Mouse (Mus musculus): ENCODE measurements around the gene Col4a2.

Gene Col4a2

DNA sequence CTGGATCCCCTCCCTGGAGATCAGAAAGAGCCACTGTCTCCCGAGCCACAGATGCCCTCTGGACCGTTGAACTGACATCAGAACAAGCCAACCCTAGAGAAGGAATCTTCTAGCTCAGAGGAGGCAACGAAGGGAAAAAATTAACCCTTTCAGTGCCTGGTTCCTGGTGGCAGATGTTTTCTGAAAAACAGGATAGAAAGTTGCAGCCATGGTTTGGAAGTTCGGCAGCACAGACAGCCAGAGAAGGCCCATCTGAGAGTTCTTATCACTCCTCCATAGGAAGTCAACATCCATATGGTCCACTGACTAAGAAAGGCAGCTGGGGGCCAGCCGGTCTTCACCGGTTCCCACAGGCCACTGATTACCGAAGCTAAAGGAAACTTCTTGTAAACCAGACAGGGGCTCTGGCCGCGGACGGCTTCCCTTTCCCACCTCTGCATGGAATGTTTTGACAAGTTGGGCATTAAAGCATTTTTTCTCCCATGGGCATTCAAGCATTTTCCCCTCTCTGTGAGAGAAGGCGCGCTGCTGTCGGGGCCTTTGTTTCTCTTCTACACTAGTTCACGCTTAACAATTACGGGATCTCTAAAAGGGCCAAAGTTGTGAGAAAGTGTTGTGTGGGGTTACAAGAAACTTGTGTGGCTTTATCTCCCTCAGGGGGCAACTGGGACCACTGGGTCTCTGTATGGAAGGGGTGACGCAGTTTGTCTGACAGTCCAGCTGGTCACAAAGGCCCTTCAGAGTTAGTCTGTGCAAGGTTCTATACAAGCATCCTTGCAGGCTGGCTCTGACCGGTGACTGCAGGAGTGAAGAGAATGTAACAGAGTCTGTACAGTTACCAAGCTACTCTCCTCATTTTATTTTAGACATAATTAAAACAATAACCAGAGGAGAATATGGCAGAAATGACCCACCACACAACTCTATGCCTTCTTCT lies 49.9 kb downstream of the Col4a2 start:
- DNase-seq: no peak

DNA sequence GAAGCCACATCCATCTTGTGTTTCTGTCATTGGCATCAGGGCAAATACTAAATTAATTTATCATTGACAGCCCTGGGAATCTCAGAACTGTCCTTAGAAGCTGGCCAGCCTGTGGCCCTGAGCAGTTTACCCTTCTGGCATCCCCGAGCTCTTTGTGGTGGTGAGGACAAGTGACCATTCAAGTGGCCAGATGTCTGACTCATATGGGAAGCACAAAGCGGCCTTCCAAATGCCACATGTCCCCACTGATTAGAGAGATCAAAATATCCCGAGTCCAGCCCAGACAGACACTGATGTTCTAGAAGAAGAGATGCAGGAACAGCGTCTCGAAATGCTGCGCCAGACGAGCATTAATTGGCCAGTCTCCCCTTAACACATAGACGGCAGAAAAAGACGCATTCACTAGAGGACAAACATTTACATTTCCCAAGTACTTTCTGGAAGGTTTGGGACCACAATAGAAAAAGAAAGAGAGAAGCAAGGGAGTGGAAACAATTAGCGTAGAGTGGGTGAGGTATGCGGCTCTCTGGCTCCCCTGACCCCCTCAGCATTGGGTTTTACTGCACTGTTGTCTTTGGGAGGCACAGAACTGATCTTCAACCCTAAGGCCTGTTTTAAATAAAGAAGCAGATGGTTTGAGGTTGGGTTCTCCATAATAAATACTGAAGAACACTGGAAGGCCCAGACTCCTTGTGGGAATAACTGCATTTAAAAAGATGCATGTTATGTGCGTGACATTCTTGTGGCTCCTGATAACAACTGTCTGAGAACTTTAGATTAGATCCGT lies 50.9 kb downstream of the Col4a2 start:
- DNase-seq: no peak

DNA sequence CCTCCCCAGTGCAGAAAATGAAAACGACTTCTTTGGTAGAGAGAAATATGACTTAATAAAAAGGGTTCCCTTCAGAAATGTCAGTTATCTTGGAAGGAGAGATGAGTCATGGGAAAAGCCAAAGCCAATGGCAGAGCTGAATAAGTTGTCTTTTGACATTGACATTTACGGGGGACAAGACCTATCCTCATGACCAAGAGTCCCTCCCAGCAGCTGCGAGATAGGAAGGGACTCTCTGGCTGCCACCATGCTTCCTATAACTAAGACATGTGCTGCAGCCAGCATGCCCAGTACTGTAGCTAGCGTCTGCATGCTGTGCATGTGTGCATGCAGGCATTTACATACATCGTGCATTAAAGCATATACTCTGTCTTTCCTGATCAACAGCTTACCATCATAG lies 53.6 kb downstream of the Col4a2 start:
- no peak for DNase-seq

- DNase-seq: no peak
Observed at GRCm38 (mm10) chr8:11366741-11367140, 54.1 kb downstream of the Col4a2 start.

DNA sequence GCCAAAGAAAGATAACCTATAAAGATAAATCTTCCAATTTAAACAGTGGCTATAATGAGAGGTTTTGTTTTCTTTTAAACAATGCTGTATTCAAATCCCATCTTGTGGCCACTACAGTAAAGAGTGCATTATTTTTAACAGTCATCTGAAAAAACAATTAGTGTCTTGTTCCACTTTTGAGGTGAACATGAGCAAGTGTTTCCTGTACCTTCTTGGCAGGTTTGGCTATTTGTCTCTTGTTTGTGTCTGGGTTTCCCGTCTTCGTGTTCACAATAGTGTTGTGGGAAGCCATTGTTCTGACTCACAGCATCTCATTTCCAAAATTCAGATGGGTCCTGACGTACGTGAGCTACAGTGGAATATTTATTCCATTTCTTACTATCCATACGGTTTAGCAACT lies 55.1 kb downstream of the Col4a2 start:
- DNase-seq: no peak

- DNase-seq: peak; percentile 75
Observed at GRCm38 (mm10) chr8:11369526-11370203, 57.1 kb downstream of the Col4a2 start.

DNA sequence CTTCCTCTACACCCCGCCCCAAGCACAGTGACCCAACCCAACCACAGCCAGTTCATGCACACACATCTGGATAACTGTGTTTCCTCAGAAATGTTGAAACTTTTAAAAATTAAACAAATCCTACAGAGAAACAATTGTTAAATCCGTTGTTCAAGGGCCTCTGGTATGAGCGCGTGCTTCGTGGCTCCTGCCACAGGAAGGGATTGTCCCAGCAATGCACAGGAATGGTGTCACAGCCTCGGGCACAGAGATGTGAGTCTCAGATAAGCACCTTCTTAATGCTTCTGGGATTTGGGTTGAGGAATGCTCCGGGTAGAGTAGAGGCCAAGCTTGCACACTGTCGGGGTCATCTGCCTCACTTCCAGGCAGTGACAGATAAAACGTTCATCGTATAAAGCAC lies 58.7 kb downstream of the Col4a2 start:
- DNase-seq: no peak

GRCm38 (mm10) chr8:11372080-11372479 lies 59.5 kb downstream of the Col4a2 start:
- DNase-seq: no peak

DNA sequence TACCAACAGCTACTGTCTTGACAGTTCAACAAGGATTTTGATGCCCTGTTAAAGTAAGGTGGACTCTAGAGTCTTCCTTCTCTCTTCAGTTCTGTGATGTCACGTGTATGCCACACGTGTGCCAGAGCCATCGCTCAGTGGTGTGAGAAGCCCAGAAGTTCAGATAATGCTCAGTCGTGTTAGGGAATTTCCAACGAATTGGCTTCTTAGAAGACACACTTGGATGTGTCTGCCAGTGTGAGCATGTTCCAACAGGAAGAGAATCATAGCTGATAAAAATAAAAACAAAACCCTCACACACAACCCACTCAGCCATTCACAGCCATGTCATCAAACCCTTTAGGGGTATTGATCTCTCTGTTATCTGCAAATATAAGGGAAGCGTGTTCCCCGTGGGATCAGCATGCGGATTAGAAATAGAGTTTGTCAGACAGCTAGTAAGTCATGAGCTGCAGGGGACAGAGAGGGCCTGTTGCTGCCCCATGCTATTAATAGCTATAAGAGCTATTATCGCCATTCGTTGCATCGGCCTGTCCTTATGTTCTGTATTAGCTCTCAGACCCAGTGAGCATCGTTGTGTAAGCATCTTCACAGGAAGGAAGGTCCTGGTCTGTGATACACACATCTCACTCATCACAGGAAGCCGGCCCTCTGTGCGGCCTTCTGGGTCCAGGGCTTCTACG lies 61.2 kb downstream of the Col4a2 start:
- DNase-seq: no peak

DNA sequence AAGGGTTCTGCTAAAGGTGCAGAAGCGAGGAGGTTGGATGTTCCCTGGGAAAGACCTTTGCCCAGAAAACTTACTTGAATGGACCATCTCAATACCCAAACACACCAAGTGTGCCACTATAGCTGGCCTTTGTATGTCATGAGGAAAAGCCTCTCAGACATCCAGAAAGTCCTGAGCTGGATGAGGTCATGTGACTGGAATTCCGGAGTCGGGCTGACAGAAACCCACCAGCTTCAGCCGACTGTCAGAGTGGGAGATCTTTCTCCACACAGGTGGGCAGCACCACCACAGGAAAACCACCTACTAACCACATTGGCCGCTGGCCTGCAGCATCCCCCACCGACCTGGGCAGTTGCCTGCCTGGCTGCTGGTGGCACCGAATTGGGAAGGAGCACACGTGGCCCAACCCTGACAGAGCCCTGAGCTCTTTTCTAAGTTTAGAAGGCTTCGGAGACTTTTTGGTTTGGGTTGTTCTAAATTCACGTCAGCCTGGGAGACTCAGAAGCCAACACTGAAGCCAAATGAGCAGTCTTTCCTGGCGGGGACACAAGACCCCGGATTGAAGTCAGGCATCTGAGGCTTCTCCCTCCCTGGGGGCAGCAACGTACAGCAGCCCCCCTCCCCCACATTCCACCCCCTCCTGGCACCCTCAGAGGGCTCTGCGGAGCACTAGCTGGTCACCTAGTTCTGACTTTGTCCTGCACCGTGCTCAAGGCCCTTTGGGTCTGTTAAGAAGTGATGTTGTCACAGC lies 61.9 kb downstream of the Col4a2 start:
- no peak for DNase-seq

GRCm38 (mm10) chr8:11375749-11376438 lies 63.3 kb downstream of the Col4a2 start:
- no peak for DNase-seq

- DNase-seq: no peak
Observed at GRCm38 (mm10) chr8:11377391-11378210, 65.0 kb downstream of the Col4a2 start.

GRCm38 (mm10) chr8:11379590-11379989 lies 67.0 kb downstream of the Col4a2 start:
- DNase-seq: no peak

- no peak for DNase-seq
Observed at GRCm38 (mm10) chr8:11381544-11381943, 68.9 kb downstream of the Col4a2 start.

DNA sequence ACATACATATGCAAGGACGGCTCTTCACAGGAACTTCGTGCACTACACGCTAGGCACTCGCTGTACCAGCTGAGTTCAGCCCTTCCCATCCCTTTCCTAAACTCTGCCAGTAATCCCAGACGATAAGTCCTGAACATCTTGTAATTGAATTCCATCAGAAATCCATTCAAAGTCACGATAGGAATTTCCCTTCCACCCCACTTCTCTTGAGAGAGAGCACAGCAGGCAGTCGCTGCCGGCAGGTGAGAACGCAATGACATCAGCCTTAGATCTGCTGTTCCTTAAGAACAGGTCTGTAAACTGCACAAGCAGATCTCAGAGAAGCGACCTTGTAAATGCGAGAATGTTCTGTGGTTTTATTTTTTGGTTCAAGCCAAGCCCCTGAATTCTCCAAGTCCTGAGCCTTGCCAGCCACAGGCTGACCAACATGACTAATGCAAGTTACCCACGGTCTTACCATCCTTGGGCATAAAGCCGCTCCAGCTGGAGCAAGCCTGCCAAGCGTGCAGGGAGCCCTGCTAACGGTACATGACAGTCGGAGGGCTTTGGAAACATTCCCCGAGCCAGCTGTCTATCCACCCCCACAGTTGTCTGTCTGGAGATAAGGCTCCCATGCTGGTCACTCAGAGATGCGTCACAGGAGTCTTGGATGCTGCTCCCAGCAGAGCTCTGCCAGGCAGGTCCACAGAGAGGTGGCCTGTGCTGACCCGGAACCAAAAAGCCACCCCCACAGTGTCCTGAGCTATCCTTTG lies 69.6 kb downstream of the Col4a2 start:
- DNase-seq: peak; percentile 61

DNA sequence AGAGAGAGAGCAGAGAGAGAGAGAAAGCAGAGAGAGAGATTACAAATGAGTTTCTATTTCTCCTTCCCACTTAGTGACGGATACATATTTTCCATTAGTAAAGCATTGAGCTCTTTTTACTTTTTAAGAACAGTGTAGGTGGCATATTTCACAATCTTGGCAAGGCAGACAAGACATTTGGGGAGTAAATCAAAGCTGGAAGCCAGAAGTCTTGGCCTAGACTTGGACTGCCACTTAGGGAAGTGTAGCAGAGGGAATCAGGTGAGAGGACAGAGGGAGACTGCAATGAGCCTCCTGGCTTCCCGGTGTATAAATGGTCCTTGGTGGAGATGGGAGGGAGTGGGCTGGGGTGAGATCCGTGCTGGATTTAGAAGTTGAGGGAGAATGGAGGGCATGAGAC lies 70.3 kb downstream of the Col4a2 start:
- DNase-seq: no peak

DNA sequence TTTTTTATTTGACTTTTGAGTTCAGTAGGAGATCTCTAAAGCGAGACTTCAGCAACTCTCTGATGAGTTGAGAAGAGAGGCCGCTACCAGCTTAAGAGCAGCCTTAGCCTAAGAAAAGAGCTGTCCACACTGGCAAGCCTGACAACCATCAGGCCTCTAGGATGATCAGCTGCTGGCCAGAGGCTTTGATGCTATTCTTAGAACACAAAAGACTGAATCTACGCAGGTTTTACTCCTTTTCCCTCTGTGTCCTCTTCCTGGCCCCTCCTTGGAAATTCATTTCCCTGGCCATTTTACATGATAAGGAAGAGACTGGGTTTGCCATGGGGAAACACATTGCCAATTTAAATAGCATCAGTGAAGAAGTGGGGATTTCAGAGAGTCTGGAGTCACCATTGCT lies 70.8 kb downstream of the Col4a2 start:
- DNase-seq: no peak

- DNase-seq: no peak
Observed at GRCm38 (mm10) chr8:11384841-11385240, 72.2 kb downstream of the Col4a2 start.

DNA sequence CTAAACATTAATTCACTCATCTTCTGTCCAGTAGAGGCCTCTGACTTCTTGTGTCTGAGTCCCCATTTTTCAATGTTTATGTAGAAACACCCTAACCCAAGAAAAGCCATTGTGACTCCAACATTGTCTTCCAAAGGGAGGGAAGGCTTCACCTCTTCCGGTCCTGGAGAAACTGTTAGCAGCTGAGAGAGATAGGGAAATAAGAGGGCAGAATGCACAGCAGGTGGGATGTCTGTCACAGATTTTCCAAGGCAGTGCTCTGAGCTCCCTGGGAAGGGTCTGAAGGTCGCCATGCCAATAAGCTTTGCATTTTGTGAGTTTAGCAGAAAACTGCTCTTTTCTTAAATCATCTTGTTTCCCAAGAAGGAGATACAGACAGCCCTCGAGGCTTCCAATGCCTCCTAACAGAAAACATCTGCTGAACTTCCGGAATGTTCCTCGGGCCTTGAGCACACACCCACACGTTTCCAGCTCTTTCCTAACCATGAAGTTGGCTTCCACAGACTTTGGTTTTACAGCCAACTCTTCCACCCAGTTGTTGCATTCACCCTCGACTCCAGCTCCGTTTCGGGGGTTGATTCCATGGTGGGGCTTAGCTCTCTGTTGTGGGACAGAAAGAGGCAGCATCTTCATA lies 72.8 kb downstream of the Col4a2 start:
- DNase-seq: no peak

Measured in lung, postnatal 14 days (tissue).